Mouse (Mus musculus) lung, postnatal 0 days (tissue): Measurements from ENCODE around the gene Actr1a.

Experiments
- CTCF ChIP-seq: IDR thresholded peaks from 2 replicates; pipeline ENCODE4 v1.5.1; 2016; ENCODE audit warnings: antibody characterized with exemption, mild to moderate bottlenecking
- EP300 ChIP-seq: IDR thresholded peaks from 2 replicates; pipeline ENCODE4 v1.6.1; 2016; ENCODE audit warnings: antibody characterized with exemption, mild to moderate bottlenecking, control low read depth

DNA sequence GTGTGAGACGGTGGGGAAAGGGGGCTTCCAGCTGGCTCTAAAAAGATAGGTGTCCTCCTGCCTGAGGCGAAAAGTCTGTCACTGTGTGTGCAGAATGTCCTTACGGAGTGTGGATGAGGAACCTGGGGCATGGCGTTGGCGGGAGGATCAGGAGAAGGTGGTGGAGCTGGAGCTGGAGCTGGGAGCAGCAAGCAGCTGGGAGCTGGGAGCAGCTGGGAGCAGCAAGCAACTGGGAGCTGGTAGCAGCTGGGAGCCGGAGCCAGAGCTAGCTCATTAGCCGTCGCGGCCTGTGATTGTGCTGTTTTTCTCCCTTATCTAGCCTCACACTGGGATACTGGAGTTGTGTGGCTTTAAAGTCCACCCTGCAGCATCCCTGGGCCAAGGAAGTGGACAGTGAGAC lies 20.7 kb upstream of the Actr1a start:
- no peak for TF ChIP-seq CTCF
- TF ChIP-seq EP300, result no peak
